Mouse (Mus musculus) monocyte, adult 5-6 weeks (primary cell): ENCODE data around the gene Dohh. TPM values are rescaled to one million over a fixed set of nuclear protein-coding genes. Genes with fewer than 3 reads are reported as not detected.

Source experiments
- ATAC-seq: fragments of 153-309, 156-312 bp; replicated peaks from 2 replicates; pipeline ENCODE4 v1.8.0; 2017; ENCODE audit warnings: mild to moderate bottlenecking; ENCODE audit not compliant: low TSS enrichment, insufficient number of reproducible peaks, severe bottlenecking, poor library complexity, low FRiP score
- total RNA-seq: library from RNA; stranded (forward); fragments of 200-1000, 200-491, 200-594 nt; gene quantifications from 3 replicates; pipeline ENCODE4 v1.2.3, GENCODE M21; 2017

Gene Dohh
- total RNA-seq, 1 experiment from 2014 or later, result 18.6 TPM

GRCm38 (mm10) chr10:81400371-81401204 is 16.4 kb downstream of the Dohh start:
- no peak for ATAC-seq

- ATAC-seq, result no peak
Measured at GRCm38 (mm10) chr10:81401205-81401520, 16.9 kb downstream of the Dohh start.

GRCm38 (mm10) chr10:81401521-81402226 is 17.4 kb downstream of the Dohh start:
- peak; percentile 51 for ATAC-seq

GRCm38 (mm10) chr10:81402227-81402765 is 18.1 kb downstream of the Dohh start:
- no peak for ATAC-seq

- ATAC-seq, result no peak
Measured at GRCm38 (mm10) chr10:81403511-81403910, 19.3 kb downstream of the Dohh start.

GRCm38 (mm10) chr10:81404082-81404481 is 19.9 kb downstream of the Dohh start:
- no peak for ATAC-seq

- peak; percentile 50 for ATAC-seq
Measured at GRCm38 (mm10) chr10:81404720-81405119, 20.5 kb downstream of the Dohh start.

GRCm38 (mm10) chr10:81405588-81406201 is 21.5 kb downstream of the Dohh start:
- ATAC-seq, result no peak

- ATAC-seq, result no peak
Measured at GRCm38 (mm10) chr10:81406504-81407440, 22.5 kb downstream of the Dohh start.

- ATAC-seq, result peak; percentile 77
Measured at GRCm38 (mm10) chr10:81407539-81408423, 23.6 kb downstream of the Dohh start.

GRCm38 (mm10) chr10:81408424-81408729 is 24.1 kb downstream of the Dohh start:
- no peak for ATAC-seq

GRCm38 (mm10) chr10:81408871-81409291 is 24.7 kb downstream of the Dohh start:
- peak; percentile 53 for ATAC-seq

- no peak for ATAC-seq
Measured at GRCm38 (mm10) chr10:81409330-81409729, 25.1 kb downstream of the Dohh start.

GRCm38 (mm10) chr10:81410350-81410749 is 26.1 kb downstream of the Dohh start:
- ATAC-seq, result no peak

- ATAC-seq, result no peak
Measured at GRCm38 (mm10) chr10:81410981-81411380, 26.8 kb downstream of the Dohh start.

- no peak for ATAC-seq
Measured at GRCm38 (mm10) chr10:81411471-81412400, 27.5 kb downstream of the Dohh start.
